Mouse (Mus musculus) liver, embryonic 11.5 days (tissue): ENCODE results near the gene Rassf3. TPM values are rescaled to one million over a fixed set of nuclear protein-coding genes. Genes with fewer than 3 reads are reported as not detected.

Experiments used
- ATAC-seq: fragments of 200-750 bp; cut with Nextera tagmentation; replicated peaks from 2 replicates; pipeline ENCODE4 v1.8.0; 2017; ENCODE audit warnings: moderate number of reproducible peaks, mild to moderate bottlenecking, moderate TSS enrichment, moderate library complexity; ENCODE audit not compliant: low FRiP score
- DNase-seq: peaks from one replicate; pipeline ENCODE4 v3.0.0-alpha.2; 2017; ENCODE audit warnings: low spot score
- H3K27ac ChIP-seq: fragments of 300-500 bp; sonication (generic); 2 replicates; pipeline ENCODE4 v1.5.1; 2014; ENCODE audit warnings: mild to moderate bottlenecking, low read depth, low read length, control low read depth
- H3K27me3 ChIP-seq: fragments of 300-500 bp; sonication (generic); replicated peaks from 2 replicates; pipeline ENCODE4 v1.6.1; 2014; ENCODE audit warnings: low read length, mixed read lengths; ENCODE audit not compliant: control insufficient read depth, insufficient read depth
- H3K36me3 ChIP-seq: fragments of 300-500 bp; sonication (generic); 2 replicates; pipeline ENCODE4 v1.6.1; 2014; ENCODE audit warnings: mild to moderate bottlenecking, low read length, moderate library complexity, mixed read lengths; ENCODE audit not compliant: control insufficient read depth, insufficient read depth
- H3K4me1 ChIP-seq: fragments of 300-500 bp; sonication (generic); replicated peaks from 2 replicates; pipeline ENCODE4 v1.6.1; 2014; ENCODE audit warnings: low read length, mixed read lengths; ENCODE audit not compliant: control insufficient read depth, insufficient read depth
- H3K4me2 ChIP-seq: fragments of 300-500 bp; sonication (generic); 2 replicates; pipeline ENCODE4 v1.6.1; 2014; ENCODE audit warnings: mild to moderate bottlenecking, control low read depth, moderate library complexity
- H3K4me3 ChIP-seq: fragments of 300-500 bp; sonication (generic); 2 replicates; pipeline ENCODE4 v1.5.1; 2014; ENCODE audit warnings: low read depth, low read length, control low read depth
- H3K9ac ChIP-seq: fragments of 300-500 bp; sonication (generic); 2 replicates; pipeline ENCODE4 v1.6.1; 2014; ENCODE audit warnings: low read depth, low read length, control low read depth
- H3K9me3 ChIP-seq: fragments of 300-500 bp; sonication (generic); 2 replicates; pipeline ENCODE4 v1.6.1; 2016; ENCODE audit warnings: low read length, inconsistent platforms, mixed read lengths; ENCODE audit not compliant: control insufficient read depth
- WGBS: fragments of 180-500 bp; shearing (Covaris S2); extraction: QIAGEN DNeasy Blood & Tissue Kit; methylation state at CpG from one replicate; pipeline ENCODE4 v1.1.7; 2014; 5-methylcytosine and 5-hydroxymethylcytosine counted together
- polyA plus RNA-seq: library from polyadenylated mRNA; unstranded; fragments of >200 nt; fragmentation: Nextera tagmentation; extraction: Ambion mirVana; gene quantifications from 2 replicates; pipeline ENCODE4 v1.2.1, GENCODE M21; 2014

Gene Rassf3
- polyA plus RNA-seq = 14.0 and 15.4 TPM in 2 replicates

GRCm38 (mm10) chr10:121476190-121476967 lies at the start of gene Rassf3:
TSS of gene Rassf3 (minus strand) at chr10:121476347.
- peak within 1 kb of the TSS; percentile 87 for H3K27ac ChIP-seq
- no peaks in the 10 kb centered on the region for H3K9me3 ChIP-seq
- peak; percentile 93 for ATAC-seq
- under 1% methylated on average over 58 of the region's 62 CpGs for WGBS
- peak; percentile 98 for DNase-seq
- H3K36me3 ChIP-seq = no peaks in the 10 kb centered on the region
- peak within 1 kb of the TSS; percentile 72 for H3K9ac ChIP-seq
- peaks cover 46% of the 10 kb centered on the region for H3K4me1 ChIP-seq
- peak within 1 kb of the TSS; percentile 97 for H3K4me2 ChIP-seq
- no peaks in the 10 kb centered on the region for H3K27me3 ChIP-seq
- H3K4me3 ChIP-seq = peak within 1 kb of the TSS; percentile 68

DNA sequence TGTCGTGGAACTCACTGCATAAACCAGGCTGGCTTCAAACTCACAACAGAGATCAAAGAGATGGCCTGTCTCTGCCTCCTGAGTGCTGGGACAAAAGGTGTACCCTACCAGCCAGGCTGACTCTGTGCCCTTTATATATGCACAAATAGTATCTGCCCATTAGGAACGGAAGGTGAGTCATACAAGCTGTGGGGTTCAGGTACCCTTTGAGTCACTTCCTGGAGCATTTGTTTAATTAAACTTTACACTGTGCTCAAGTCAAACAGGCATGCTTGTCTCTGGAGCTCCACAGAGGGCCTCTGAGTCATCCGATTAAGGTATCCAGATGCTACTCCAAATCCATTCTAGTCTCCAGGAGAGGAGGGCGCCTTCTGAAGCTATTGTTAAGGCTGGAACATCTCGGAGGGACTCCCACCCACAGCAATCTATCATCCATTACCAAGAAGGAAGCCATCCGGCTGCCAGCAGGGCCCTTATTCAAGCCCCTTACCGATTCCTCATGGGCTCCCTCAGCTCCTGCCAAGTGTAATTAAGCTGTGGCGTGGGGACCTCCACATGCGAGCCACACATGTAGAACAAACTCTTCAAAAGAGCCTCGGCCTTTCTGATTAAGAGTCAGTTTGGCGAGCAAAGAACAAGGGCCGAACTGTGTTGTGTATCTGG lies 44.9 kb upstream of the Rassf3 start:
- no peaks in the 10 kb centered on the region for H3K27me3 ChIP-seq
- no peak for ATAC-seq
- H3K9me3 ChIP-seq = no peaks in the 10 kb centered on the region
- 48% methylated on average over 12 of the region's 12 CpGs for WGBS
- H3K36me3 ChIP-seq = no peaks in the 10 kb centered on the region
- DNase-seq = no peak
- H3K27ac ChIP-seq = peak overlapping the region; percentile 56; the same call in 1 of the 2 replicates
- H3K4me1 ChIP-seq = peaks cover 2% of the 10 kb centered on the region
- peak overlapping the region; percentile 23; the same call in 1 of the 2 replicates for H3K4me2 ChIP-seq
- 0 out of 2 replicates have a peak overlapping the region, but pooled peaks have one; percentile 12 for H3K9ac ChIP-seq
- no peak overlapping the region for H3K4me3 ChIP-seq

DNA sequence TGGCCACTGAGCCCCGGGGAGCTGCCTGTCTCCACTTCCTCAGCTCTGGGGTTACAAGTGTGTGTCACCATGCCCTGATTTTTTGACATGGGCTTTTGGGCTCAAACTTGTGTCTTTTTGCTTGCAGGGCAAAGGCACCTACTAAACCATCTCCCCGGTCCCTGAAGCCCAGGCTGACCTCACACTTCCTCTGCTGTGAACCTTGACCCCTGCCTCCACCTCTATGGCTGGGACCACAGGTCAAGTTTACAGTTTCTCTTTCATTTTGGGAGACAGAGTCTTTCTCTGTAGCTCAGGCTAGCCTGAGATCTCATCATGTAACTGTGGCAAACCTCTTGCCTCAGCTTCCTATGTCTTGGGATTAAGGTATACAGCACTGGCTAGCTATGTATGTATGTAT lies 43.6 kb upstream of the Rassf3 start:
- H3K9ac ChIP-seq = no peak overlapping the region
- no peaks in the 10 kb centered on the region for H3K9me3 ChIP-seq
- no peak overlapping the region for H3K4me2 ChIP-seq
- WGBS = 44% methylated on average over 2 of the region's 2 CpGs
- H3K27ac ChIP-seq = no peak overlapping the region
- ATAC-seq (no peak), DNase-seq (no peak)
- peaks cover 3% of the 10 kb centered on the region for H3K4me1 ChIP-seq
- H3K4me3 ChIP-seq = no peak overlapping the region
- H3K27me3 ChIP-seq = no peaks in the 10 kb centered on the region
- H3K36me3 ChIP-seq = no peaks in the 10 kb centered on the region

DNA sequence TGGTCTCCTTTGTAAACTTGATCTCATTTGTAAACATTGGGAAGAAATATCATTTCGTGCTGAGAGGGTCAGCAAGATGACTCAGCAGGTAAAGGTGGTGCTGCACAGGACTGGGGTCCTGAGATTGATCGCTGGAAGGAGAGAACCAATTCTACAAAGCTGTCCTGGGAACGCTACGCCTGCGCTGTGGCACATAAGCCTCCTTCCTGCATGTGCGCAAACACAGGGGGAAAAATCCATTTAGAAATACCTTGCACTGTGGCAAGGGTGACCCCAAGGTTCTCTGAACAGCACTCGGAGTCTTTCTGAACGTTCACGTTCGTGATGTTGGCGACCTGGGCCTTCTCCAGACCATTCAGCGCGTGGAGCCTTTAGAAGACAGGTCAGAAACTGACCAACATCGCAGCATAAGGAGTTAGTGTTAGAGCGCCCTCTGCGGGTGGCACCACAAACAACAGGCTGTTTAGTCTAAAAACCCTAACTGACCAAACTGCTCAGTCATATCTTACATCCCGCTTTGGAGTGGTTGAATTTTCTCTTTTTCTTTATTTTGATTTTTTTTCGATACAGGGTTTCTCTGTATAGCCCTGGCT lies 40.0 kb upstream of the Rassf3 start:
- H3K4me3 ChIP-seq = no peak overlapping the region
- peaks cover 3% of the 10 kb centered on the region for H3K4me1 ChIP-seq
- no peaks in the 10 kb centered on the region for H3K27me3 ChIP-seq
- peak; percentile 45; the same call in 1 of the 2 replicates for ATAC-seq
- WGBS = 29% methylated on average over 18 of the region's 18 CpGs
- peak overlapping the region; percentile 34 for H3K4me2 ChIP-seq
- no peaks in the 10 kb centered on the region for H3K36me3 ChIP-seq
- 0 out of 2 replicates have a peak overlapping the region, but pooled peaks have one; percentile 6 for H3K9ac ChIP-seq
- H3K27ac ChIP-seq = 0 out of 2 replicates have a peak overlapping the region, but pooled peaks have one; percentile 32
- DNase-seq = peak; percentile 77
- H3K9me3 ChIP-seq = no peaks in the 10 kb centered on the region

GRCm38 (mm10) chr10:121509751-121510643 lies 33.9 kb upstream of the Rassf3 start:
- ATAC-seq = peak; percentile 51
- no peaks in the 10 kb centered on the region for H3K36me3 ChIP-seq
- peak; percentile 62 for DNase-seq
- no peaks in the 10 kb centered on the region for H3K9me3 ChIP-seq
- peaks cover 38% of the 10 kb centered on the region for H3K4me1 ChIP-seq
- H3K4me3 ChIP-seq = peak overlapping the region; percentile 5; the same call in 1 of the 2 replicates
- 16% methylated on average over 24 of the region's 24 CpGs for WGBS
- peak overlapping the region; percentile 23 for H3K27ac ChIP-seq
- H3K4me2 ChIP-seq = peak overlapping the region; percentile 42
- no peak overlapping the region for H3K9ac ChIP-seq
- no peaks in the 10 kb centered on the region for H3K27me3 ChIP-seq

- DNase-seq (no peak), ATAC-seq (no peak)
- peaks cover 41% of the 10 kb centered on the region for H3K4me1 ChIP-seq
- no peaks in the 10 kb centered on the region for H3K9me3 ChIP-seq
- no peak overlapping the region for H3K27ac ChIP-seq
- no peaks in the 10 kb centered on the region for H3K36me3 ChIP-seq
- H3K4me3 ChIP-seq = no peak overlapping the region
- H3K9ac ChIP-seq = no peak overlapping the region
- H3K27me3 ChIP-seq = no peaks in the 10 kb centered on the region
- no peak overlapping the region for H3K4me2 ChIP-seq
- 82% methylated on average over 16 of the region's 16 CpGs for WGBS
Observed at GRCm38 (mm10) chr10:121507755-121508544, 31.8 kb upstream of the Rassf3 start.

DNA sequence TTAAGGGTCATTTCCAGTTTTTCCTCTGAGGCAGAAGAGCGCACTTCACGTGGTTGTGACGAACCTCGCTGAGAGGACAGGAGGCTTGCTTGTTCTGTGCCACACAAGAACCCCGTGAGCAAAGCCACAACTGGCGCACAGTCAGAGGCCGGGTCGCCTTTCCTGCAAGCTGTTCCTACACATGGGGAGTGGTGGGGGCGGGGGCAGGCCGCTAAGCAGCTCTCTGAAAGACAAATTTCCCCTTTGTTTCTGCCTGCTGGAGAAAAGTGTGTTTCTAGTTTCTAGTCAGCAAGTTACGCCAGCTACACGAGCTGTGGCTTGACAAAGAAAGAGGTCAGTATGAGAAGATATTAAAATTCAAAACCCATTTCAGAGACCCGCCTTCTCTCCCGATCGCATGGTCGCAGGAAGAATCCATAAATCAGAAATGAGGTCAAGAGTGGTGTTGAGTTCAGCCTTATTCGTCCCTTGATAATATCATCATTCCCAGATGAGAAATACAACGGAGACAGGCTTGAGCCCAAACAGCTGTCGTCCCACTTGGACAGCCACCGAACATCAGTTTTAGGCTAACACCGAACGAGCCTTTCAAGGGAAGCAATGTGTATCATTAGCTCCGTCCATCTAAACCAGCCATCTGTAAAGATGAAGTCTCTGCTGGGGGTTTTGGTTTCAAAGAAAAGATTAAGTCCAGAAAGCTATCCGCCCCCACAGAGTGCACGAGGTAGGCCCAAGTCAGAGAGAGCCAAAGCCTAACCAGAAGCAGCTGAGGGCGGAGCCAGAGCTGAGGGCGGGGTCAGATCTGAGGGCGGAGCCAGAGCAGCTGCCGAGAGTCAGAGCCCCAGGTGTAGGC lies 30.8 kb upstream of the Rassf3 start:
- Histone ChIP-seq H3K27ac (peak overlapping the region; percentile 30; the same call in 1 of the 2 replicates), H3K9me3 (no peaks in the 10 kb centered on the region), H3K4me3 (no peak overlapping the region), H3K9ac (no peak overlapping the region; the same call in 1 of the 2 replicates), H3K36me3 (no peaks in the 10 kb centered on the region), H3K4me1 (peaks cover 41% of the 10 kb centered on the region), H3K4me2 (peak overlapping the region; percentile 6; the same call in 1 of the 2 replicates), H3K27me3 (no peaks in the 10 kb centered on the region)
- DNase-seq = peak; percentile 76
- WGBS = 51% methylated on average over 29 of the region's 29 CpGs
- peak; percentile 70 for ATAC-seq
